Mouse (Mus musculus) cerebellum, postnatal 36 days (tissue): ENCODE results near the gene Tcp11l2.

Experiments used
- DNase-seq, 2 experiments: peaks; one replicate each; pipeline ENCODE4 v3.0.0; 2021 to 2022; ENCODE audit warnings: mixed read lengths in 2 of 2

Gene Tcp11l2

DNA sequence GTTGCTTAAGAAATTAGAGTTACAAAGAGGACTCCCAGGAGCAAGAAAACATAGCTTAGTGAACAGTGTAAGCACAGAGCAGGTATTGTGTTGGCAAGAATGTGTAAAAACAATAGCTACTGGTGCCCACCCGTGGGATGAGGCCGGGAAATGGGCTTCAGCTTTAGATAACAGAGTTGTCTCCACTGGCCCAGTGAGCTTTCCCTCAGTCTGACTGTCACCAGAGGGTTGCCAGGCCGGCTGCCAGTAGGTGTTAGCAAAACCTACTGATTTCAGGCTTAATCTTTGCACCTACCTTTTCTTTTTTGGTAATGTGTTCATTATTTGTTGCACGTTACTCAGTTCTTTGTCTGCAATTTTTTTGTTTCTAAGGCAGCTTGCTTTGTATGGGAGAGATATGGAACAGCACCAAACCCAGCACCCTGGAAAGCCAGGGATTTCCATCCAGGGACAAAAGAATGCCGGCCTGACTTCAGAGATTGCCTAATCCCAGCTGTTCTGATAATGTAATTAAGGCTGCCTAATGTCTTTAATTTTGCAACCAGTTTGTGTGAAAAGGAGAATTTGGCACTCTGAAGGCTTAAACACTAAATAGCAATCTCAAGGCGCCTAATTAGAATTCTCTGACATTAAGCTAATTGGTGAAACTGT lies 81.1 kb downstream of the Tcp11l2 start:
- DNase-seq: no peak

DNA sequence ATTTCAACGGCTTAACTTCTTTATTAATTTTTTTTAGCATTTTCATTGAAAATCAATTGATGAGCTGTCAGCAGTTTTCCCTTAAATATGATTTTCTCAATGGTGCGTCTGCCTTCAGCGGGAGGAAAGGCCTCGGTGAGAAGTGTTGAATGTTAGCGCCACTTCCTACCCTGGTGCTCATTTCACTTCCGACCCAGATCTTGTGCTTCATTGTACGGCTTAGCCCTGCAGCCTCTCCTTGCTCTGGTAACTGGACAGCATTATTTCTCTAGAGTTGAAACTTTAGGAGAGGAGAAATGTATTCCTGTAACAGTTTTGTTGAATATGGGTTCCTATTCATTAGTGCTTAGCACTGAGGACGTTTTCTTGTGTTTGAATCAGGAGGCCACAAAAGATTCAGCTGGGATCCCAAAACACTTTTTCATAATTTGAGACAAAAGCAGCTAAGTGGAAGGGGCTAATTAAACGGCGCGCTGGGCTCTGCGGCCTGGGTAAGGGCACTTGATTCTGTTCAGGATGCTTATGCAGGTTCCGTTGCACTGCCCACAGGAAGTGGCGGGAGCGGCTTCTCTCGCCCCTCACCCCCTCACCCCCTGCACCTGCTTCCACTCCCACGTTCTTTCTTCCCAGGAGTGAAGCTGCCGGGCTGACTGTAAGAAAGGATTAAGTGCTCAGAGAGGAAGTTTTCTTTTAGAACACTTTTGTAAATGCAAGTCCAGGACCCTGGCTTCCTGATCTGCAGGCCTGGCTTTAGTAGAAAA lies 81.8 kb downstream of the Tcp11l2 start:
- no peak for DNase-seq

DNA sequence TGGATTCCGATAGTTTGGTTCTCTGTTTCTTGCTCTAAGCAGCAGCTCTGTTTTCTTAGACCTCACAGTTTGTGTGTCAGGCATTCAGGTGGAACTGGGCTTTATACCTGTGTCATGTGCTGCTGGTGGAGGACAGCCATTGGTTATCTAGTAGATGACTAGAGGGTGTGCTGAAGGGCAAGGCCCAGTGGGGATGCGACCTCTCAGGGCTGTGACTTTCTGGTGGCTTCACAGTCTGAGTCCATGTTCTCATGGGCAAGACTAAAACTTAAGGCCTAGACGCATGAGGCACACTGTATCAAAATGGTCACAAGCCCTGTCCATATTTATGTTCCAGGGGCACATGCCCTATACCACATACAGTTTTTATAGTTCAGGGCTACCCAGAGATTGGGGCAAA lies 82.9 kb downstream of the Tcp11l2 start:
- no peak for DNase-seq

DNA sequence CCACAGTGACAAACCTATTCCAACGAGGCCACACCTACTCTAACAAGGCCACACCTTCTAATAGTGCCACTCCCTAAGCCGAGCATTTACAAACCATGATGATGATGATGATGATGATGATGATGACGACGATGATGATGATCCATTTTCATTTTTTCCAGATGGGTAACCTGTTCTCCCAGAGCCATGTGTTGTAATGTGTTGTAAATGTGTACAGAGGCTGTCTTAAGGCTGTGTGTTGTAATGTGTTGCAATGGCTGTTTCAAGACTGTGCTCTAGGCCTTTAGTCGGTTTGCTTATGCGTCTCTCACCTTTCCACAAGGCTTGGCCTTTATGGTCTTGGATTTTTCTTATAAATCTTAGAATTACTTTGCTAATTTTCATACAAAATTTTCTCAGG lies 85.7 kb downstream of the Tcp11l2 start:
- no peak for DNase-seq
